Mouse (Mus musculus) kidney, adult 18-20 months (tissue): ENCODE measurements around the gene Bphl.

Source experiments
- DNase-seq: peaks from one replicate; pipeline ENCODE4 v3.0.0; 2021

Gene Bphl

GRCm38 (mm10) chr13:34089358-34089757 lies 52.0 kb downstream of the Bphl start:
- no peak for DNase-seq

- no peak for DNase-seq
Measured at GRCm38 (mm10) chr13:34095542-34096435, 58.4 kb downstream of the Bphl start.

- no peak for DNase-seq
Measured at GRCm38 (mm10) chr13:34096455-34096854, 59.1 kb downstream of the Bphl start.

DNA sequence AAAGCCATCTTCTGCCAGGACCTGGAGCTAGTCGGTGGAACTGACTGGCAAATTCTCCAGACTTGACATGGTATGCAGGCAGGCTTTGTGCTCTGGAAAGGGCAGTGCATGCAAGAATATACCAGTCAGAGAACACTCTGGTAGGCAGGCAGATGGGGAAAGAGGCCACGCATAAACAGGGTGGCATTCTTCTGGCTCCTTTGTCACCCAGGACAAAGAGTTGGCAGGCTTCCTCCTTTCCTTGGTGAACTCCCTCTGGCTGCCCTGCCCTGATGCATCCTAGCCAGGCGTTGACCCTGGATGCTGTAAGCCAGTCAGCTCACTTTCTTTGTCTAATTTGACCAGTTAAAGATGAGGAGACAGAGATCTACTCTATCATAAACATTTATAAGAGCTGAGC lies 59.7 kb downstream of the Bphl start:
- no peak for DNase-seq

- no peak for DNase-seq
Measured at GRCm38 (mm10) chr13:34100733-34101132, 63.3 kb downstream of the Bphl start.

- DNase-seq = no peak
Measured at GRCm38 (mm10) chr13:34101247-34101646, 63.9 kb downstream of the Bphl start.

GRCm38 (mm10) chr13:34101908-34102307 lies 64.5 kb downstream of the Bphl start:
- DNase-seq = no peak

- DNase-seq = no peak
Measured at GRCm38 (mm10) chr13:34105364-34105763, 68.0 kb downstream of the Bphl start.

DNA sequence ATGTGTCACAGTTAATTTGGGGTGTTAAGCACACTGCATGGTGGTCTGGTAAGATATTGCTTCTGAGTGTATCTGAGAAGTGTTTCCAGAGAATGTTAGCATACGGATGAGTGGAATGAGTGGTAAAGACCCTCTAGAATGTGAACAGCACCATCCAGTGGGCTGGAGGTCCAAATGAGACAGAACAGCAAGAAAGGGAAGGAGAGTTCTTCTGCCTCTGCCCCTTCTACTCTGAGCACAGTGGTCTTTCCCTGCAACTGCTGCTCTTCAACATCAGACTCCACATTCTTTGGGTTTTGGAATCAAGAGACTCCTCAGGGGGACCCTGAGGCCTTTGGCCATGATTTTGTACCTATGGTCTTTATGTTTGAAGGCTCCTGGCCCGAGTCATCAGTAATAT lies 68.9 kb downstream of the Bphl start:
- no peak for DNase-seq

DNA sequence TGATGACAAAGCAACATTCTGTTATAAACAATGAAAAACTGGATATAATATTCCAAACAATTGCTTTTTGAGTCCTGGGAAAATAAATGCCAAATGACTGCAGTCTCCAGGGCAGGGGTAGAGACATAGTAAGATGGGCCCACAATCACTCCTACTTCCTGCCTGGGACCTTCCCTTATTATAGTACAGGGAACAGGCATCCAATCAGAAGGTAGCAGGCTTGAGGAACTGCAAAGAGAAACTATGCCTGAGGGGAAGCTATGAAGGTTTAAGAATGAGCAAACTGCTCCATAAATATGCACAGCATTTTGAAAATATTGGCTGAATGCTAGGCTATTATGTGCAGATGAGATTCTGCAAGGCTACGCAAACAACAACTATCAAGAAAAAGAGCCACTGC lies 69.6 kb downstream of the Bphl start:
- DNase-seq = no peak

DNA sequence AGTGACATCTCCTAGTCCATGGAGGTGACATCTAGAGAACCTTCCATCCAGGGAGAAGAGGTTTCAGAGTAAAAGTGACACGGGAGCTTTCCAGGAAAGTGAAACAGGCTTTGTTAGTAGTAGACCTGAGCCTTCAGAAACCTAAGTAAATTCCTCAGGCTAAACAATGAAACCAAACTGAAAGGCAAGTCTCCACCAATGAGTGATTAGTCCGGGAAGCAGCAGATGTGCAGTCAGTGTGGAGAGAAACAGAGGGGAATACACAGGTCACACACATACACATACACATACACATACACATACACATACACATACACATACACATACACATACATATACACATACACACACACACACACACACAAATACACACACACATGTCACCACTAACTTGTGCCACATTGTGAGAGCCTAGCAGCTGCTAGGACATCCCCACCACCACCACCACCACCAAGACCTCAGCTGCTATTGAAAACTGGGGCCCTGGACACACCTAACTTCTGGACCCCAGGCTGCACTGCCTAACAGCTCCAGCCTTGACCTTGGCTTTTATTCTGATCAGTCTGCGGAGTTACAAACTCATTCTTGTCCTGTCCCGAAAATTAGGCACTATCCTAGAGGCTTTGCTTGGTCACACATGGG lies 71.8 kb downstream of the Bphl start:
- DNase-seq = no peak

GRCm38 (mm10) chr13:34109677-34110058 lies 72.3 kb downstream of the Bphl start:
- peak; percentile 50 for DNase-seq

DNA sequence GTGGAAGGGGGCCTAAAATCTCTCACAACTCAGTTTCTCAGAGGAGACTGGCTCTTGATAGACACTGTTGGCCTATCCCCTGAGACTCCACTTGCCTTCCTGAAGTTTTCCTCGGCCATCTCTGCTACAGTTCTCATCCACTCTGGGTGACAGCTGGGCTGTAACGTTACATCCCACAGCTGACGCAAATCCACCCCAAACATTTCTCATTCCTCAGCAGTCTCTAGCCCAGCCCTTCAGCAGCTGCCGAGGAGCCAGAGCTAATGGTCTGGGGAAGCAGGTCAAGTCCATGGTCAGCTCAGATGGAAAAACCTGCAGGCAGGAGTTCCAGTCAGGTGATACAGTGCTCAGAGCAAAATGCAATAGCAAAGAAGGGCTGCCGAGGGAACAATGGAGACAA lies 73.6 kb downstream of the Bphl start:
- DNase-seq = peak; percentile 40

- DNase-seq = no peak
Measured at GRCm38 (mm10) chr13:34111878-34112277, 74.5 kb downstream of the Bphl start.

DNA sequence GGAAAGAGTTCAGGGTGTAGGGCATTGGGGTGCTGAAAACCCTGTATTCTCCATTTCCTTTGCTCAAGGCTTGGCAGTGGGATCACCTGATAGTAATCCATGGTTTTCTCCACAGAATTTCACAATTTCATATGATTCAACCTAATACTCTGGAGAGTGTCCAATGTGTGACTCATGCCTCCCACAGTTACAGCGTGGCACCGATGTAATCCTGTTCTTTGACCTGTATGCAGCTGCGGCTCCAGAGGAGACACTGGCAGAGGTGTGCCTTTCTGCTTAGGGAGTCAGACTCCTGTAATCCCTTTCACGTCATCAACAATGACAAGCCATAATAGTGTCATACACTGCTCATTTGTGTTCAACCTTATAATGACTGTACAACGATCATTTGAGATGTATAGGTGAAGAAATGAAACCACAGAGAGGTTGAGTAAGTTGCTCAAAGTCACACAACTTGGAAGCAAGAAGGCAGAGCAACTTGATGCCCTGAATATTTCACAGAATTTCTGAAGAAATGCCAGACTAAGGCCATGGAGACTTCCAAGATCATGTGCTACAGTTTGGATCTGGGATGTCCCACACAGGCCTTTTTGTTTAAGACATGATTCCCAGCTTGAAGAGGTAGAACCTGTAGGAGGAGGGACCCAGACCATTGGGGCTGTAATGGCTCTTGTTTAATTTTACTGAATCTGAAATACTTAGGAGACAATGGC lies 75.1 kb downstream of the Bphl start:
- DNase-seq = no peak

DNA sequence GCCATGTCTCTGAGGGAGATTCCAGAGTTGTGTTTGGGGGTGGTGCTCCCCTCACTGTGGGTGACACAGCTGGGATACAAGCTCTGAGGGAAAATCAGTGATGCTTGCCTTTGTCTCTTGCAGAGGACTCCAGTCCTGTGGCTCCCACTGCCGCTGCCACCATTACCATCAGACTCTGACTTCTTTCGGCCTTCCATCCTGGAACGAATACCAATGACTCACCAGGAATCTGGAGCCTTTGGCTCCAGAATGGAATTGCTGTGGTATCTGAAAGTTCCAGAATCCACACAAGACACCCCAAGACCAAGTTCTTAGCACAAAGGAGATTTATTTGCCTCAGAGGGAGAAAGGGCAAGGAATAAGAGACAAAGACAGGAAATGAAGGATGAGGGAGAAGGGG lies 75.7 kb downstream of the Bphl start:
- no peak for DNase-seq

DNA sequence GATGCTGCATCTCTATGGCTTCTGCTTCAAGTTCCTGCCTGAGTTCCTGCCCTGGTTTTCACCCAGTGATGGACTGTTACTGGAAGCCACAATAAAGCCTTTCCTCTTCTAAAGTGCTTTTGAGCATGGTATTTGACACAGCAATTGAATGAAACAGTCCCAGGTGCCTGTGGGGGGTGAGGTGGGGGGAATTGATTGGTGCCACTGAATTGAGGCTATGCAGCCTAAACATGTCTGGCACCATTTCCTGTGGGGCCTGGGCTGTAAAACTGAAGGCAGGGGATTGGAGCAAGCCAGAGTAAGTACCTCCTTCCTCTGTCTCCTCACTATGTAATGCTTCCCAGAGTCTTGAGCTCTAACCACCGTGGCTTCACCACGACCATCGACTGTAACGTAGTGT lies 77.3 kb downstream of the Bphl start:
- DNase-seq = no peak

- no peak for DNase-seq
Measured at GRCm38 (mm10) chr13:34116508-34116907, 79.1 kb downstream of the Bphl start.

- DNase-seq = no peak
Measured at GRCm38 (mm10) chr13:34118816-34119215, 81.4 kb downstream of the Bphl start.

- no peak for DNase-seq
Measured at GRCm38 (mm10) chr13:34119406-34119805, 82.0 kb downstream of the Bphl start.

GRCm38 (mm10) chr13:34120536-34120935 lies 83.1 kb downstream of the Bphl start:
- DNase-seq = no peak
